Comparison of ENCODE assay signal across 12 mouse cellular contexts in genomic region chr11:117674531-117674930, GRCm38 (mm10). TPM values are rescaled to one million over a fixed set of nuclear protein-coding genes. Genes with fewer than 3 reads are reported as not detected.
DNase-seq lines count a peak whose midpoint lies in the region; TF ChIP-seq lines count a peak whose summit lies in the region.
"Had no signal": no experiment of that assay in that cellular context is flagged by ENCODE, and none has a peak within 500 bp of the region (broad histone marks: within the 10 kb centered on the region; RNA-seq: fewer than 3 reads in every experiment).

No protein-coding gene starts in this region.

- no peaks in the 10 kb centered on the region for H3K27me3 ChIP-seq in ES-Bruce4 (ENCODE audit: control insufficient read depth, insufficient read depth, low read length, poor library complexity, severe bottlenecking)
- H3K27me3 ChIP-seq: embryonic facial prominence, embryonic 15.5 days; hindbrain, embryonic 12.5 days had no signal

- H3K4me3 ChIP-seq in left cerebral cortex, adult 2 months = no peak overlapping the region
- no peak overlapping the region for H3K4me3 ChIP-seq in ES-Bruce4 (ENCODE audit: low read depth, low read length)
- H3K4me3 ChIP-seq: embryonic facial prominence, embryonic 15.5 days; heart, embryonic 10.5 days; hindbrain, embryonic 12.5 days had no signal

- peak; percentile 16; the same call in 1 of the 2 replicates for TF ChIP-seq CTCF in left cerebral cortex, adult 2 months (IDR thresholded peaks at IDR 0.05)
- peak; percentile 40 for TF ChIP-seq CTCF in ES-Bruce4 (IDR thresholded peaks at IDR 0.05; ENCODE audit: low read depth, low read length)

- no peak for DNase-seq in left cerebral cortex, adult 2 months (ENCODE audit: extremely low spot score in 1 of 2, low spot score in 2 of 2)
- no peak for DNase-seq in left cerebral cortex, postnatal 25 days (ENCODE audit: low spot score in 2 of 2)
- peak; percentile 26 for DNase-seq in CD4-positive helper T cell, adult 2 months (ENCODE audit: low read depth, low spot score)
- DNase-seq in naive thymus-derived CD4-positive, alpha-beta T cell, adult 2 months (ENCODE audit: low read depth) = peak; percentile 42
- DNase-seq in right cerebral cortex, postnatal 25 days = no peak
- DNase-seq in left cerebral cortex, adult 8-10 months (ENCODE audit: low spot score in 2 of 2) = no peak
- DNase-seq: cerebellum, postnatal 25 days; lung, adult 18-20 months had no signal

- H3K27ac ChIP-seq in left cerebral cortex, adult 2 months = no peak overlapping the region
- H3K27ac ChIP-seq in ES-Bruce4 (ENCODE audit: insufficient read depth, low read length) = no peak overlapping the region
- H3K27ac ChIP-seq: embryonic facial prominence, embryonic 15.5 days; hindbrain, embryonic 12.5 days had no signal

- intact Hi-C loops in left cerebral cortex, adult 2 months (cut with DNase I) = no loop called here
- intact Hi-C loops in left cerebral cortex, postnatal 25 days (cut with DNase I) = no loop called here

- TF ChIP-seq EP300 in ES-Bruce4 (IDR thresholded peaks at IDR 0.05; ENCODE audit: insufficient read depth, low read depth, low read length) = no peak

- peaks cover 2% of the 10 kb centered on the region; the same call in 1 of the 2 replicates for H3K36me3 ChIP-seq in ES-Bruce4 (ENCODE audit: control insufficient read depth, insufficient read depth, low read length, poor library complexity, severe bottlenecking)
- H3K36me3 ChIP-seq: heart, embryonic 10.5 days; hindbrain, embryonic 12.5 days had no signal

- no peaks in the 10 kb centered on the region for H3K9me3 ChIP-seq in ES-Bruce4 (replicated peaks; ENCODE audit: control insufficient read depth, insufficient read depth, low read length, poor library complexity, severe bottlenecking)
- H3K9me3 ChIP-seq: embryonic facial prominence, embryonic 15.5 days; heart, embryonic 10.5 days; hindbrain, embryonic 12.5 days had no signal

- H3K4me1 ChIP-seq in ES-Bruce4 (ENCODE audit: control insufficient read depth, insufficient read depth, low read length) = no peaks in the 10 kb centered on the region
- H3K4me1 ChIP-seq: embryonic facial prominence, embryonic 15.5 days had no signal

- no peak for TF ChIP-seq POLR2A in ES-Bruce4 (IDR thresholded peaks at IDR 0.05; ENCODE audit: insufficient read depth, low read length)

- H3K9ac ChIP-seq in ES-Bruce4 (ENCODE audit: low read depth, poor library complexity, severe bottlenecking) = no peak overlapping the region
- H3K9ac ChIP-seq: embryonic facial prominence, embryonic 15.5 days; hindbrain, embryonic 12.5 days had no signal

RNA-seq across cellular contexts. Expression of gene Tnrc6c, which starts 20.4 kb away (rescaled TPM):
- total RNA-seq in left cerebral cortex, adult 2 months (2021) = 10 to 100 TPM; 58.5 to 62.9 TPM
- 10 to 100 TPM; 53.4 to 55.2 TPM for total RNA-seq in left cerebral cortex, postnatal 25 days (2021)
- polyA plus RNA-seq in ES-Bruce4 (2011; ENCODE audit: insufficient read depth, insufficient read length, low read depth, missing spikeins) = 28.6 and 28.7 TPM in 2 replicates
- total RNA-seq in left cerebral cortex, adult 8-10 months (2022) = 10 to 100 TPM; 54.0 to 61.3 (median 57.8) TPM

Comparison
In these comparisons a context has a peak if more than half of its experiments do, and no peak if none do; other contexts are left out.
1. DNase-seq: peak in CD4-positive helper T cell, adult 2 months (single experiment) and naive thymus-derived CD4-positive, alpha-beta T cell, adult 2 months (single experiment); none in left cerebral cortex, adult 2 months (0 of 2), left cerebral cortex, postnatal 25 days (0 of 2), right cerebral cortex, postnatal 25 days (single experiment) and left cerebral cortex, adult 8-10 months (0 of 2).